Mouse (Mus musculus) spleen, adult 2 months (tissue): ENCODE measurements around the gene Insig1.

Experiments used
- CTCF ChIP-seq: fragments of 200-500 bp; IDR thresholded peaks from 2 replicates; pipeline ENCODE4 v1.5.1; 2011; ENCODE audit warnings: mild to moderate bottlenecking, inconsistent platforms; ENCODE audit not compliant: insufficient read depth, insufficient read length, insufficient replicate concordance; ENCODE audit errors: extremely low read depth
- POLR2A ChIP-seq: fragments of 200-500 bp; IDR thresholded peaks from 2 replicates; pipeline ENCODE4 v1.6.1; 2011; ENCODE audit warnings: low read depth, low read length, inconsistent platforms

- no peak for TF ChIP-seq CTCF
- TF ChIP-seq POLR2A: no peak
Measured at GRCm38 (mm10) chr5:28094846-28095245, 23.7 kb downstream of the Insig1 start.
